ENCODE assay signal across 18 mouse cellular contexts in genomic region chr9:64086543-64086942, GRCm38 (mm10). TPM values are rescaled to one million over a fixed set of nuclear protein-coding genes. Genes with fewer than 3 reads are reported as not detected.
DNase-seq lines count a peak whose midpoint lies in the region; ATAC-seq and TF ChIP-seq lines count a peak whose summit lies in the region.
"Had no signal": no experiment of that assay in that cellular context is flagged by ENCODE, and none has a peak within 500 bp of the region (broad histone marks: within the 10 kb centered on the region; RNA-seq: fewer than 3 reads in every experiment).

No protein-coding gene starts in this region.

- no peaks in the 10 kb centered on the region for H3K27me3 ChIP-seq in heart, embryonic 12.5 days (replicated peaks)
- H3K27me3 ChIP-seq in intestine, embryonic 16.5 days (replicated peaks; ENCODE audit: control insufficient read depth, insufficient read depth, low read length): no peaks in the 10 kb centered on the region
- H3K27me3 ChIP-seq in liver, postnatal 0 days (ENCODE audit: insufficient read depth, low read length): no peaks in the 10 kb centered on the region
- H3K27me3 ChIP-seq in cerebellum, adult 2 months (ENCODE audit: control insufficient read depth, insufficient read depth, low read length): no peaks in the 10 kb centered on the region; the same call in 1 of the 2 replicates
- H3K27me3 ChIP-seq in neural tube, embryonic 15.5 days (replicated peaks): peaks cover 29% of the 10 kb centered on the region

- H3K27ac ChIP-seq in heart, embryonic 12.5 days (ENCODE audit: poor library complexity, severe bottlenecking): peak overlapping the region; percentile 96
- H3K27ac ChIP-seq in intestine, embryonic 16.5 days (ENCODE audit: low read length): peak overlapping the region; percentile 97
- H3K27ac ChIP-seq in liver, postnatal 0 days (ENCODE audit: low read depth): peak overlapping the region; percentile 36; the same call in 1 of the 2 replicates
- no peak overlapping the region for H3K27ac ChIP-seq in cerebellum, adult 2 months (ENCODE audit: insufficient read depth, low read length)
- H3K27ac ChIP-seq in neural tube, embryonic 15.5 days (replicated peaks): no peak overlapping the region
- H3K27ac ChIP-seq: forebrain, embryonic 12.5 days had no signal

- intact Hi-C loops in heart, postnatal 25 days (cut with DNase I): loop anchor here (2.0 kb wide), 1 partner anchor 170 kb away; no protein-coding TSS in a partner anchor

- no peak for TF ChIP-seq POLR2A in cerebellum, adult 2 months (IDR thresholded peaks at IDR 0.05; ENCODE audit: borderline replicate concordance, insufficient read depth, low read length)

- peaks cover 62% of the 10 kb centered on the region for H3K4me1 ChIP-seq in heart, embryonic 12.5 days (replicated peaks)
- H3K4me1 ChIP-seq in intestine, embryonic 16.5 days (ENCODE audit: control insufficient read depth, insufficient read depth, low read length): peaks cover 45% of the 10 kb centered on the region
- peaks cover 36% of the 10 kb centered on the region for H3K4me1 ChIP-seq in liver, postnatal 0 days (ENCODE audit: insufficient read depth)
- H3K4me1 ChIP-seq in cerebellum, adult 2 months (ENCODE audit: control insufficient read depth, insufficient read depth, low read length): 0 out of 2 replicates have a peak, but pooled peaks cover 2% of the 10 kb centered on the region
- H3K4me1 ChIP-seq in neural tube, embryonic 15.5 days: peaks cover 17% of the 10 kb centered on the region

- peak overlapping the region; percentile 46; the same call in 1 of the 2 replicates for H3K9ac ChIP-seq in heart, embryonic 12.5 days
- H3K9ac ChIP-seq in intestine, embryonic 16.5 days (ENCODE audit: low read depth, low read length): peak overlapping the region; percentile 52
- H3K9ac ChIP-seq in liver, postnatal 0 days (replicated peaks): no peak overlapping the region
- no peak overlapping the region for H3K9ac ChIP-seq in neural tube, embryonic 15.5 days (replicated peaks)
- H3K9ac ChIP-seq: forebrain, embryonic 12.5 days had no signal

- TF ChIP-seq EP300 in liver, postnatal 0 days (IDR thresholded peaks at IDR 0.05; ENCODE audit: low read depth): no peak

- 84% methylated on average over 6 of the region's 6 CpGs for WGBS in heart, embryonic 12.5 days
- WGBS in intestine, embryonic 16.5 days: 55% methylated on average over 6 of the region's 6 CpGs
- WGBS in liver, postnatal 0 days (ENCODE audit: insufficient replicate concordance): 71% methylated on average over 6 of the region's 6 CpGs
- WGBS in cerebellum, adult 2 months: 95% methylated on average over 6 of the region's 6 CpGs
- WGBS in neural tube, embryonic 15.5 days: 80% methylated on average over 6 of the region's 6 CpGs

- ATAC-seq in heart, embryonic 12.5 days (ENCODE audit: insufficient number of reproducible peaks, low FRiP score): no peak
- ATAC-seq in intestine, embryonic 16.5 days: peak; percentile 49
- ATAC-seq in liver, postnatal 0 days: no peak
- no peak for ATAC-seq in neural tube, embryonic 15.5 days (ENCODE audit: low FRiP score)

- no peak overlapping the region for H3K4me3 ChIP-seq in heart, embryonic 12.5 days
- H3K4me3 ChIP-seq in intestine, embryonic 16.5 days (ENCODE audit: low read length): peak overlapping the region; percentile 13; the same call in 1 of the 2 replicates
- no peak overlapping the region for H3K4me3 ChIP-seq in liver, postnatal 0 days (ENCODE audit: low read depth, low read length)
- H3K4me3 ChIP-seq in cerebellum, adult 2 months (replicated peaks; ENCODE audit: insufficient read depth, low read depth, low read length): no peak overlapping the region
- no peak overlapping the region for H3K4me3 ChIP-seq in neural tube, embryonic 15.5 days (replicated peaks)
- H3K4me3 ChIP-seq: forebrain, embryonic 12.5 days had no signal

- no peak overlapping the region for H3K4me2 ChIP-seq in heart, embryonic 12.5 days
- H3K4me2 ChIP-seq in intestine, embryonic 16.5 days (ENCODE audit: low read depth, low read length): peak overlapping the region; percentile 38
- H3K4me2 ChIP-seq in liver, postnatal 0 days (ENCODE audit: low read depth, low read length): 0 out of 2 replicates have a peak overlapping the region, but pooled peaks have one; percentile 2
- no peak overlapping the region for H3K4me2 ChIP-seq in neural tube, embryonic 15.5 days
- H3K4me2 ChIP-seq: forebrain, embryonic 12.5 days had no signal

- no peak for TF ChIP-seq CTCF in liver, postnatal 0 days (IDR thresholded peaks at IDR 0.05; ENCODE audit: low read depth)
- no peak for TF ChIP-seq CTCF in cerebellum, adult 2 months (IDR thresholded peaks at IDR 0.05; ENCODE audit: borderline replicate concordance, insufficient read depth, low read depth, low read length)

- no peak for DNase-seq in heart, postnatal 25 days (ENCODE audit: low spot score)
- DNase-seq in B cell, adult 2 months: peak; percentile 14 to 28
- DNase-seq in liver, postnatal 0 days: peak; percentile 16
- no peak for DNase-seq in cerebellum, adult 2 months
- no peak for DNase-seq in gastrocnemius, adult 18-20 months (ENCODE audit: low spot score)
- DNase-seq: cerebellum, adult 18-20 months; kidney, adult 11 months; lung, postnatal 4 days; right cerebral cortex, adult 18-20 months; thymus, adult 2 months had no signal

- H3K36me3 ChIP-seq in heart, embryonic 12.5 days: no peaks in the 10 kb centered on the region
- H3K36me3 ChIP-seq in intestine, embryonic 16.5 days (ENCODE audit: control insufficient read depth, insufficient read depth, low read length): no peaks in the 10 kb centered on the region
- H3K36me3 ChIP-seq in liver, postnatal 0 days (replicated peaks; ENCODE audit: insufficient read depth, low read length): no peaks in the 10 kb centered on the region
- H3K36me3 ChIP-seq in neural tube, embryonic 15.5 days: no peaks in the 10 kb centered on the region
- H3K36me3 ChIP-seq: forebrain, embryonic 12.5 days had no signal

- H3K9me3 ChIP-seq in heart, embryonic 12.5 days (replicated peaks): no peaks in the 10 kb centered on the region
- H3K9me3 ChIP-seq in intestine, embryonic 16.5 days (ENCODE audit: control insufficient read depth, low read length): no peaks in the 10 kb centered on the region
- H3K9me3 ChIP-seq in liver, postnatal 0 days (ENCODE audit: low read length): no peaks in the 10 kb centered on the region
- no peaks in the 10 kb centered on the region for H3K9me3 ChIP-seq in neural tube, embryonic 15.5 days (replicated peaks)
- H3K9me3 ChIP-seq: forebrain, embryonic 12.5 days had no signal

RNA-seq across cellular contexts. Expression of gene Lctl, which starts 30.4 kb away (rescaled TPM):
- 0.14 TPM in 1 of 2 replicates, not detected in the other for polyA plus RNA-seq in heart, embryonic 12.5 days (2016; fragmentation: Nextera tagmentation; extraction: Ambion mirVana)
- total RNA-seq in heart, postnatal 25 days (2021): not detected
- polyA plus RNA-seq in intestine, embryonic 16.5 days (2015; fragmentation: Nextera tagmentation; extraction: Ambion mirVana): 0.15 and 0.40 TPM in 2 replicates
- polyA plus RNA-seq in liver, postnatal 0 days (2015; fragmentation: Nextera tagmentation; extraction: Ambion mirVana): not detected in 2 replicates
- polyA plus RNA-seq in cerebellum, adult 2 months (2012; rRNA removed): 0.14 and 0.38 TPM in 2 replicates
- not detected in 2 replicates for polyA plus RNA-seq in neural tube, embryonic 15.5 days (2015; fragmentation: Nextera tagmentation; extraction: Ambion mirVana)
- under 1 TPM in 1 of 2 experiments, not detected in 1; 0.57 TPM for total RNA-seq in gastrocnemius, adult 18-20 months (2021)
- total RNA-seq: hematopoietic stem cell, adult 5-6 weeks; left cerebral cortex, postnatal 14 days; midbrain, postnatal 0 days had no signal
- polyA plus RNA-seq: midbrain, postnatal 0 days; neural tube, embryonic 14.5 days had no signal

Comparison
In these comparisons a context has a peak if more than half of its experiments do, and no peak if none do; other contexts are left out.
1. H3K27ac ChIP-seq: peak in heart, embryonic 12.5 days (single experiment), intestine, embryonic 16.5 days (single experiment) and liver, postnatal 0 days (single experiment); none in cerebellum, adult 2 months (single experiment) and neural tube, embryonic 15.5 days (single experiment).
2. H3K4me2 ChIP-seq: peak in intestine, embryonic 16.5 days (single experiment) and liver, postnatal 0 days (single experiment); none in heart, embryonic 12.5 days (single experiment) and neural tube, embryonic 15.5 days (single experiment).
3. H3K9ac ChIP-seq: peak in heart, embryonic 12.5 days (single experiment) and intestine, embryonic 16.5 days (single experiment); none in liver, postnatal 0 days (single experiment) and neural tube, embryonic 15.5 days (single experiment).
4. DNase-seq: peak in B cell, adult 2 months (2 of 2) and liver, postnatal 0 days (single experiment); none in heart, postnatal 25 days (single experiment), cerebellum, adult 2 months (0 of 2) and gastrocnemius, adult 18-20 months (single experiment).